Mouse (Mus musculus): ENCODE measurements around the gene Ryr3. TPM values are rescaled to one million over a fixed set of nuclear protein-coding genes. Genes with fewer than 3 reads are reported as not detected.

The Ryr3 gene
- total RNA-seq, 2 experiments from 2014 or later = not detected

- ATAC-seq (replicated peaks; ENCODE audit: poor library complexity, severe bottlenecking) = no peak
Measured at GRCm38 (mm10) chr2:112816976-112817375, 399.9 kb downstream of the Ryr3 start.

DNA sequence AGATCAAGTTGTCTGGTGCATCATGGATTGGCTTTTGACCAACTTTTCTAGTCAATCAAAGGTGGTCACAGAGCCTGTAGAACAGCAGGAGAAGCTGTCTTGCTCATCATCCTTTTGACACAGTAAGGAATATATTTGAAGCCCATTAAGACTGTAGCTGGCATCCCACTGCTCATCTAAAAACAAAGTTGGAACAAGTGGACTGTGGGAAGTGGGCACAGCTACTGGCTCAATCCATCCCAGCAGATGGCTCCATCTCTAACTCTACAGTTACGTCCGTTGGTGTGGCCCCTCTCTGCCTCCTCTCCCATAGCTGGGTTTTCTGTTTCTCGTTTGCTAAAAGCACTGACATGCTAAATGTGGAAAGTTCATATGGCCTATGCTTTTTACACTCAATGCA is 400.9 kb downstream of the Ryr3 start:
- no peak for ATAC-seq (replicated peaks; ENCODE audit: poor library complexity, severe bottlenecking)

DNA sequence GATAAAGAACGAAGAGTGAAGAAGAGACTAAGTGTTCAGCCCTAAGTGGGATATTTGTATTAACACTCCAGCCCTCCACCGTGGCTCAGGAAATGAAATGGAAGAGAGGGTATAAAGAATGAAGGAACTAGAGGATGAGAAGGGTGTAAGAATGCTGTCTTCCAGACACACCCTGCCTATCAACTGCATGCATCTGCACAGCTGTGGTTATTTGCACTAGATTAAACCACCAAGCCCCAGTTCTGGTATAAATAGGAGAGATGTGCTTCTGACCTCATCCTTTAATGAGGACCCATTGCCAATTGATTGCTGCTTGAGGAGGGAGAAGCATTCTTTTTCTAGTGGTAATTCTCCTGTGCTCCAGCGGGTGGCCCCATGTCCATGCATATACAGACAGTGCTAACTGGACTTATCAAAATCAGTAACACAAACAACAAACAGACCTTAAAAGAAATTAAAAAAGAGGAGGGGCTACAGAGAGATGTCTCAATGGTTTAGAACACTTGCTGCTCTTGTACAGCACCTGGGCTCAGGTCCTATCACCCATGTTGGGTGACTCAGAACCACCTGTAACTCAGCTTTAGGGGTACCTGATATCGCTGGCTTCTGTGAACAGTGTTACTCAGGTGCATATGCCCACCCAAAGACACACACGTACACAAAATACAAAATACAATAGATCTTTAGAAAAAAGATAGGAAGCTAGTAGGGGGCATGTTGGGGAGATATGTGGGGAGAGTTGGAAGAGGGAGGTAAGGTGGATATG is 404.1 kb downstream of the Ryr3 start:
- no peak for ATAC-seq (replicated peaks; ENCODE audit: poor library complexity, severe bottlenecking)

DNA sequence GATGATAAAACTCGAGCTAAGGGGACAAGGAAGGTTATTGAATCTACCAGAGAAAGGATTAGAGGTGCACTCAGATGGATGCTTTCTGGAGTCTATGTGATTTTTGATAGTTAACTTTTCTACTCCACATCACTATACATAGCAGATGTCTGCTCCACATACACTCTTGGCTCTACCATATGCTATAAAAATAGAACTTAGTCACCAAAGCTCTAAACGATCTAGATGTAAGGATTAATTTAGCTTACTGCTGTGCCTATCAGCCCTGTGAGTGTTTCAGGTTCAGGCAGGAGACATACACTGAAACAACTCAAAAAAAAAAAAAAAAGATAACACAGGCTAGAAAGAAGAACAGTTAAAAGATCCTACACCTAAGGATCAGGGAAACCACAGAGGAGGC is 410.9 kb downstream of the Ryr3 start:
- ATAC-seq (replicated peaks; ENCODE audit: poor library complexity, severe bottlenecking) = no peak

- ATAC-seq (replicated peaks; ENCODE audit: poor library complexity, severe bottlenecking) = peak; percentile 92
Measured at GRCm38 (mm10) chr2:112799995-112800353, 416.9 kb downstream of the Ryr3 start.

GRCm38 (mm10) chr2:112799351-112799994 is 417.4 kb downstream of the Ryr3 start:
- no peak for ATAC-seq (replicated peaks; ENCODE audit: poor library complexity, severe bottlenecking)

DNA sequence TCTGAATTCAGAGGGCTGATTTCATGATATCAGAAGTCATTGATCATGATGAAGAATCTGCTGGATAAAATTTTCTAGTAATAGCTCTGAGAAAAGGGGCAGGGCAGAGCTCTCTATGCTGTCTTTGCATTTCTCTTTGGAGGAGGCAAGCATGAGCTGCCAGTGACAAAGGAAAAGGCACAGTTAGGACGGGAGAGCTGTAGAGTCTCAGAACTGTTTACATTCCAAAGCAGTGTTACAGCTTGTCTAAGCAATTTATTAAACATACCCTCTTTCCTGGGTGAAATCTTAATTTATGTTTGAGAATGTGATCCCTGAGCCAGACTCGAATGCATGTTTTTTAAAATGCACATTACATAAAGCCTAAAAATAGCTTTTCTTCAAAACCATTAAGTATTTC is 435.3 kb downstream of the Ryr3 start:
- ATAC-seq (replicated peaks; ENCODE audit: poor library complexity, severe bottlenecking) = no peak

GRCm38 (mm10) chr2:112774762-112775161 is 442.1 kb downstream of the Ryr3 start:
- peak; percentile 90 for ATAC-seq (replicated peaks; ENCODE audit: poor library complexity, severe bottlenecking)

DNA sequence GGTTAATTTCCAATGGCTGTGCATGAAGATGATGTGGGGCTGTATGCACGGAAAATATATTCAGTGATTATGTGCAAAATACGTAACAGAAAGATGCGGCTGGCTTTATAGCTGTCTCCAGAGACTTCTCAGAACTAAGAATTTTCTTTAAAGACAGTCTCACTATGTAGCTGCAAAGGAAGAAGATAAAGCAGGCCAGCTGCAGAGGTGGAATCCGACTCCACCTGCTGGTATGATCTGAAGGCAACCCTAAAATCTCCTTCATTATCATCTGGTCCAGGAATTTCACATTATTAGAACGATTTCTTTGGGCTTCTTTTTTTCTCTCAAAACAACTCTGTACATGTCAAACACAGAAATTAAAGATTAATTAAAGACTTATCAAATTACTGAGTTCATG is 449.2 kb downstream of the Ryr3 start:
- no peak for ATAC-seq (replicated peaks; ENCODE audit: poor library complexity, severe bottlenecking)

- peak; percentile 86 for ATAC-seq (replicated peaks; ENCODE audit: poor library complexity, severe bottlenecking)
Measured at GRCm38 (mm10) chr2:112765046-112765445, 451.9 kb downstream of the Ryr3 start.

DNA sequence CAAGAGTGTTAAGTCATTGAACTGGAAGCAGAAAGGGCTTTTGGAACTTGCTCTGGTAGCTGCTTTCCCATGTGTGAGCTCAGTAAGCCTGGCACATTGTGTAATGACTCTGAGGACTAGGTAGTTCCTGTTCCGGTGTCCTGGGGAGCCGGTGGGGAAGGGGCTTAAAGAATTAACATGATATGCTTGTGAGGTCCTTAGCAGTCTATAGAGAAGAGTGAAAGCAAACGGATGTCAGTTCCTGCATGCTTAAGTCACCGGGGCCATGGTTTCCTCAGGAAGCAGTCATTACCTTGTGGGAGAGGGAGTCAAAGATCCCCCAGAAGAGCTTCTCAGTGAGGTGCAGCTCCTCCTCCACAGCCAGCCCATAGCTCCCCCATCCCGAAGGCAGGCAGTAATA is 452.6 kb downstream of the Ryr3 start:
- peak; percentile 57 for ATAC-seq (replicated peaks; ENCODE audit: poor library complexity, severe bottlenecking)

DNA sequence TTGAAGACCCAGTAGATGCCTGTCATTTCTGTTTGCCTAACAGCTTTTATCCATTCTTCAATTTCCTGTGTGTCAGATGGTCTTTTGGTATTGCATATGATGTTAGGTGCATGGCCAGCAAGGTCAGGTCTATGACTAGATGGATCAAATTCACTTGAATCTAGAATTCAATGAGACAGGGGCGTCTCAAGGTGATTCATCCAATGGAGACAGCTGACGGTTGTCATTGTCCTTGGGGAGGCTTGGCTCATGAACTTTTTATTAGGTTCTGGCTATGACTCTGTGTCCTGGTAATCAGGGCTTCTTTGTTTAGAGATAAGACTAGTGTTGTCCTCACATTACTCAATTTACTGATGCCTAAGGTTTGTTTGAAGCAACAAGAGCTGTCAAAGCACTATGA is 454.9 kb downstream of the Ryr3 start:
- ATAC-seq (replicated peaks; ENCODE audit: poor library complexity, severe bottlenecking) = no peak

- no peak for ATAC-seq (replicated peaks; ENCODE audit: poor library complexity, severe bottlenecking)
Measured at GRCm38 (mm10) chr2:112761196-112761913, 455.5 kb downstream of the Ryr3 start.

- ATAC-seq (replicated peaks; ENCODE audit: poor library complexity, severe bottlenecking) = no peak
Measured at GRCm38 (mm10) chr2:112760692-112761091, 456.2 kb downstream of the Ryr3 start.

DNA sequence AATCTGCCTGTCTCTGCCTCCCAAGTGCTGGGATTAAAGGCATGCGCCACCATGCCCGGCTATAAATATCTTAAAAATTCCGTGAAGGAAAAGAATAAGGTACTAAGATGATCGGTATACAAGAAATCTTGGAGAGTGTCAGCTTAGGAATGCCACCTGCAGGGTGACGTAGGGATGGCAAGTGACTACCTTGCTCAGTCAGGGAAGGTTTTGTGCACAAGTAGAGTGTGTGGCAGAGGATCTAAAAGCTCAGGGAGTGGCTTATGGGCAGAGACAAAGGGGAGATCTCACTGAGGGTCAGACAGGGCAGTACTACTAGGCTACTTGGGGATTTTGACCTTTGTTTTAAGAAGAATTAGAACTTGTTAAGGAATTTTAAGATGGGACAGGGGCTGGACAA is 457.2 kb downstream of the Ryr3 start:
- ATAC-seq (replicated peaks; ENCODE audit: poor library complexity, severe bottlenecking) = no peak

DNA sequence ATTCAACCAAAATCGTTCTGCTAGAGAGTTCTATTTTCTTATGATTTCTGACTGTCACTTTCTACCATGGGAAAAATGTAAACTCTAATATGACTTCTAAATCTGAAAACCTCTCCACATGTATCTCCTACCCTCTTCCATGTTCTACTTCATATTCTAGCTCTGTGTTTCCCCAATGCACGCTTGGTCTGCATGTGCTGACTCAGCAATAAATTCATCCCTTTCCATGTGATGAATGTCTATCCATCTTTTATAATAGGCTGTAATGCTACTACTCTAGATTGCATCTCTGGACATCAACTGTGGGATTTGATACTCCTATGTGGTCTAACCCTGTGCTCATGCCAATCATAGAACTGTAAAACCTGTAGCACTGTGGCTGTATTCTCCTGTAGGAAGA is 458.2 kb downstream of the Ryr3 start:
- no peak for ATAC-seq (replicated peaks; ENCODE audit: poor library complexity, severe bottlenecking)

DNA sequence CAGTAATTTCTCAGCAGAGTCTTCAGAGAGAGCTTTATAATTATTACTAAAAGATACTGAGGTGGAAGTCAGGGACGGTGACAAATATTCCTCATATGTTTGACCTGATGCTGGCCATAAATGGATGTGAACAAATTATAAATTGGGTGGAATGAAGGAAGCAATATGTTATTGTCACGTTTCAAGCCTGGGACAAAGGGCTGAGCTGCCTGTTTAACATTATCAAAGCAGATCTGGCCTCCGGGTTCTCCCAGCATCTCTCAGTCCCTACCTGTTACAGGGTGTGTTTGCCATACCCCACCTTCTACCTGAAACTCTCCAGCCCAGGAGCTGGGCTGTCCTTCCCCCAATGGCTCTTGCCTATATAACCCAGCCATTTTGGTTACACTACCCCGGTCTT is 463.6 kb downstream of the Ryr3 start:
- no peak for ATAC-seq (replicated peaks; ENCODE audit: poor library complexity, severe bottlenecking)

DNA sequence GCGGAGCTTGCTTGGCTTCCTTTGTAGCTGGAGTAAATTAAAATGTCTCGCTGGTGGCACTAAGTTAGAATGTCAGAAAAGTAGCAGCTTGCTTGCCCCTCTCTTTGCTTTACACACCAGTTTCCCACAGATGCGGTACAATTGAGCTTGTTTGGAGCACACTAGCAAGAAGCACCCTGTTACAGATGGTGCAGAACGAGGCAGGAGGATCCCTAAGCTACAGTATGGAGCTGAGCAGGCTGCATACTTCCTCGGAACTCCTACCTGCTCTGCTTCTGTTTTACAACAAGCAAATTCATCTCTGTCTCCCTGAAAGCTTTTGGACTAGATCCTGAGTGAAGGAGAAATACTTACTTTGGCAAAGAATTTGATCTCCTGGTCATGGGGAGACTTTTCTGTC is 465.5 kb downstream of the Ryr3 start:
- no peak for ATAC-seq (replicated peaks; ENCODE audit: poor library complexity, severe bottlenecking)

GRCm38 (mm10) chr2:112748532-112748931 is 468.4 kb downstream of the Ryr3 start:
- ATAC-seq (replicated peaks; ENCODE audit: poor library complexity, severe bottlenecking) = no peak

GRCm38 (mm10) chr2:112732942-112733341 is 484.0 kb downstream of the Ryr3 start:
- ATAC-seq (replicated peaks; ENCODE audit: poor library complexity, severe bottlenecking) = no peak

DNA sequence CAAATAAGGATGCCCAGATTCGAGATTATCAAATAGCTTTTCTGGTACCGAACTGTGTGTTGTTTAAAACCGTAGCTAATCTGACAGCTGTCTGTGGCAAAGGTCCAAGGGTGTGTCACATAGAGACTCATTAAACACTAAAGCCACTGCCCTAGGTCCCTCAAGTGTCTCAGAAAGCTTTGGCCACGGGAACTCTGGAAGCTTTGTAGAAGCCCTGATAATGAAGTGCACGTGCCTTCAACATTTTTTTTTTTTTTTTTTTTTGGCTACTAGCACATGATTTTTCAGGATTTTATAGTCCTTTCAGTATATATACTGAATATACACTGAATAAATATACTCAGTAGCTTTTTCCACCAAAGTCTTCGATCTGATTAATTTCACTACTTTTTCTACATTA is 489.1 kb downstream of the Ryr3 start:
- no peak for ATAC-seq (replicated peaks; ENCODE audit: poor library complexity, severe bottlenecking)

GRCm38 (mm10) chr2:112721217-112721616 is 495.7 kb downstream of the Ryr3 start:
- ATAC-seq (replicated peaks; ENCODE audit: poor library complexity, severe bottlenecking) = no peak
